Mouse (Mus musculus) bone marrow macrophage, adult 2 months (primary cell): Measurements from ENCODE around the gene Sfr1. TPM values are rescaled to one million over a fixed set of nuclear protein-coding genes. Genes with fewer than 3 reads are reported as not detected.
A peak's percentile ranks its signal among the peaks of the same experiment; 100 is the strongest.

Source experiments
- H3K27ac ChIP-seq: 2 replicates; pipeline ENCODE4 v1.5.1; 2012; ENCODE audit warnings: low read depth, low read length; ENCODE audit not compliant: insufficient read depth
- H3K4me1 ChIP-seq: 2 replicates; pipeline ENCODE4 v1.6.1; 2012; ENCODE audit warnings: low read length; ENCODE audit not compliant: control insufficient read depth, insufficient read depth
- H3K4me3 ChIP-seq: 2 replicates; pipeline ENCODE4 v1.5.1; 2012; ENCODE audit warnings: mild to moderate bottlenecking, low read length, moderate library complexity; ENCODE audit not compliant: insufficient read depth
- CTCF ChIP-seq: IDR thresholded peaks from 2 replicates; pipeline ENCODE4 v1.5.1; 2012; ENCODE audit warnings: low read depth, mild to moderate bottlenecking, low read length, moderate library complexity
- POLR2A ChIP-seq: IDR thresholded peaks from 2 replicates; pipeline ENCODE4 v1.6.1; 2012; ENCODE audit warnings: mild to moderate bottlenecking, low read depth, low read length, borderline replicate concordance
- polyA plus RNA-seq: library from polyadenylated mRNA; stranded (reverse); fragments of >200 nt; gene quantifications from 2 replicates; pipeline ENCODE4 v1.2.4, GENCODE M21; 2012; ENCODE audit not compliant: missing spikeins, insufficient read depth, insufficient read length

The Sfr1 gene
- polyA plus RNA-seq, 1 experiment: 105 TPM

DNA sequence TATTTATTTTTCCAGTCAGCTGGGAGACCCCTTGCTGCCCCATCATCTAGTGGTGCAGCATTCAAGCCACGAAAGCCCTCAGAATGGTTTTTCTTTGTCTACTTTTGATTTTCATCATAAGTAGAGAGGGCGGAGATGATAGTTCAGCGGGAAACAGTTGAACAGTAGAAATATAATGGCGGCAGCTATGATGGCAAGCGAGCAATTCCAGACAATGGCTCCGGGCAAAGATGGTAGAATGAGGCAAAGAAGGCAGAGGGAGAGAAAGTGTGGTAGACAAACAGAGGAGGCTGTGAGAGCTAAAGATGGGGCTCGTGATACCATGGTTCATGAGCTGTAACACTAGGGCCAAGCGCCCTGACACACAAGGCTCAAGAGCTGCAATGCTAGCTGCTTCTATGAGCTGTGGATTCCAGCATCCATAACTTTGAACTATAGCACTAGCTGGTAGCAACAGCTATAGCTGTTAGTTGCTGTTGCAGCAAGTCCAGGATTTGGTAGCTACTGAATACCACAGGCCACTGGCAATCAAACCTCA lies 25.6 kb upstream of the Sfr1 start:
- Histone ChIP-seq H3K4me3 (no peak overlapping the region), H3K4me1 (no peaks in the 10 kb centered on the region), H3K27ac (no peak overlapping the region)
- TF ChIP-seq POLR2A (no peak), CTCF (no peak)

- no peak overlapping the region for H3K27ac ChIP-seq
- no peak for TF ChIP-seq CTCF
- no peak for TF ChIP-seq POLR2A
Observed at GRCm38 (mm10) chr19:47710376-47710775, 21.1 kb upstream of the Sfr1 start.

GRCm38 (mm10) chr19:47713457-47713856 lies 18.0 kb upstream of the Sfr1 start:
- no peaks in the 10 kb centered on the region for H3K4me1 ChIP-seq
- TF ChIP-seq POLR2A (no peak), CTCF (no peak)
- H3K4me3 ChIP-seq: no peak overlapping the region
- no peak overlapping the region for H3K27ac ChIP-seq

More at GRCm38 (mm10) chr19:47710376-47710775, 21.1 kb upstream of the Sfr1 start:
- Histone ChIP-seq H3K4me3 (no peak overlapping the region), H3K4me1 (no peaks in the 10 kb centered on the region)

DNA sequence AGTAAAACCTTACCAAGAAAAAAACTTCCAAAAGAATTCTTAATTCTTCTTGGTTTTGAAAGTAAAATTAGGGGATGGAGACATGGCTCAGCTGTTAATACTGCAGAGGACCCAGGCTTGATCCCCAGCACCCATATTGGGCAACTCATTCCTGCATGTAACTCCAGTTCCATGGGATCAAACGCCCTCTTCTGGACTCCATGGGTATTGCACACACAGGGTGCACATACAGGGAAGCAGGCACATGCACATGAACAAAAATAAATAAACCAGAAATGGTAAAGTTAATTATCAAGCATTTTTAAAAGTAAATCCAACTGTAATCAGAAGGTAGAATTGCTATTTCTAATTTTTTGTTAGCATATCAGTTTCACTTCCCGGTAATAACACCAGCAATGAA lies 15.3 kb upstream of the Sfr1 start:
- Histone ChIP-seq H3K27ac (no peak overlapping the region), H3K4me3 (no peak overlapping the region), H3K4me1 (no peaks in the 10 kb centered on the region)
- TF ChIP-seq POLR2A (no peak), CTCF (no peak)

DNA sequence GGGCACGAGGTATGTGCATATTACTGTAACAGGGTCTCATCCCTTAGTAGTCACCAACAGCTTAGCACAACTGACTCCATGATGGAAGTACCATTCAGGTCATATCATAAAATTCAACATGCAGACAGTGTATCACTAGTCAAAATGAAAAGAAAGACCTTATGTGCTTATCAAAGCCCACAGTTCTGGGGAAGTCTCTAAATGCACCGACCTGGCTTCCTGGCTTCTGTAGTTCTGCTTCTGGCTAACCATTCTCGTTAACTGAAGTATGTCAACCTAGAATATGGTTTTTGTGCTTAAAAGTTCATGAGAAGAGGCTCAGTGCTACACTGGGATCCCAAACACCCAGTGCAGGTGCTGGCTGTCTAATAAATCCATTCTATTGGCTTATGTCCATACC lies 12.3 kb upstream of the Sfr1 start:
- H3K4me3 ChIP-seq: no peak overlapping the region
- no peak for TF ChIP-seq CTCF
- no peak for TF ChIP-seq POLR2A
- no peak overlapping the region for H3K27ac ChIP-seq
- H3K4me1 ChIP-seq: no peaks in the 10 kb centered on the region

- H3K27ac ChIP-seq: no peak overlapping the region
- no peaks in the 10 kb centered on the region for H3K4me1 ChIP-seq
- TF ChIP-seq POLR2A (no peak), CTCF (no peak)
- H3K4me3 ChIP-seq: no peak overlapping the region
Observed at GRCm38 (mm10) chr19:47722471-47722870, 9.0 kb upstream of the Sfr1 start.

DNA sequence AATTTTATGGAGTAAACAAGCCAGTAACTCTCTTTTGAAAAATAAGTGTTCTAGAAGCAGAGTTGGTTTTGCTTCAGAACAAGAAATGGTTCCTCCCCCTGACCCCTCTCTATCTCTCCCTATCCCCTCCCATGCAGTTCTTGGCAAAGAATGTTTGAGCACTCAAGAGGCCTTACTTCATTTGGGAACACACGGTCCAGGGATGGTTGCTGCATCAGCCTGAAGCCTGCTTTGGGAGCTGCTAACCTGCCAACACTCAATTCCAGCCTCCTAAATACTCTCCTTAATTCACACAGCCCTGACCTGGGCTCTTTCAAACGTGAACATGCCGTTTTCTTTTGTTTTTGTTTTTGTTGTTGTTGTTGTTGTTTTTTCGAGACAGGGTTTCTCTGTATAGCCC lies 6.6 kb upstream of the Sfr1 start:
- Histone ChIP-seq H3K4me1 (no peaks in the 10 kb centered on the region), H3K27ac (no peak overlapping the region), H3K4me3 (no peak overlapping the region)
- TF ChIP-seq CTCF (no peak), POLR2A (no peak)

DNA sequence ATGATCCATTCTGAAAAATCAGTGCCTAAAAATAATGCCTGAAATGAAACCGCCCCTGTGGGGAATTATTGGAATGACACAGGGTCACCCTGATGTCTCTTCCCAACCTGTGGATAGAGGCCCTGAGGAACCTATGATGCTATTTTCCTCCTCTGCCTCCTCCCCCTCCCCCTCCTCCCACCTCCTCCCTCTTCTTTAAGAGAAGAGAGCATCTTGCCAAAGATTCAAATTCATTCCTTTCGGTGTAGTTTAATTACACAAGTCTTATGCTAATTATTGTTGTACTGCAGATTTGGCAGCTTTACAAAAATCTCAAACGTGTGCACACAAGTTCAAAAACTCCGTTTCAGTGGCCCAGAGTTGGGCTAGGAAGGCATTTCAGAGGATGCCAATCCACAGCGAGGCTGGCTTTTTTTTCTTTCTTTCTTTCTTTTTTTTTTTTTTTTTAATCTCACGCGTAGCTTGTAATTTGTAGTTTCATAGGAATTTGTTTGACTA lies 5.8 kb upstream of the Sfr1 start:
- H3K4me1 ChIP-seq: no peaks in the 10 kb centered on the region
- no peak overlapping the region for H3K4me3 ChIP-seq
- TF ChIP-seq POLR2A (no peak), CTCF (no peak)
- H3K27ac ChIP-seq: no peak overlapping the region

DNA sequence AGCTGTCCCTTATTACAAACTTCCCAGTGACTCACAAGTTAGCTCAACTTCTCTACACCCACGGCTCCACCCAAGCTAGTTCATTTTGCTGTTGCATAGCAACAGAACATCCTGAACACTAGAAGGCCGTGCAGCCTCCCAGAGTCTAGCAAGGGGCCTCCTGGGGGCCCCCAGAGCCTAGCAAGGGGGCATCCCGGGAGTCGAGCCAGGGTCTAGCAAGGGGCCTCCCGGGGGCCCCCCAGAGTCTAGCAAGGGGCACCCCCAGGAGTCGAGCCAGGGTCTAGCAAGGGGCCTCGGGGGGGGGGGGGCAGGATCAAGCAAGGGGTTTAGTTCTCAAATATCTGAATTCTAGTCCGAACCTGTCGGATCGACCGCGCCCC lies 801 bp upstream of the Sfr1 start:
- TF ChIP-seq POLR2A (no peak), CTCF (no peak)
- H3K27ac ChIP-seq: peak overlapping the region; percentile 64

GRCm38 (mm10) chr19:47731931-47732330 lies 449 bp downstream of the Sfr1 start:
- peak overlapping the region; percentile 75 for H3K27ac ChIP-seq
- no peak for TF ChIP-seq POLR2A
- no peak for TF ChIP-seq CTCF
- H3K4me3 ChIP-seq: peak overlapping the region; percentile 98
- H3K4me1 ChIP-seq: peaks cover 2% of the 10 kb centered on the region; the same call in 1 of the 2 replicates

More for the DNA sequence above, 801 bp upstream of the Sfr1 start:
- H3K4me1 ChIP-seq: peaks cover 2% of the 10 kb centered on the region; the same call in 1 of the 2 replicates
- peak overlapping the region; percentile 57 for H3K4me3 ChIP-seq

- TF ChIP-seq CTCF (no peak), POLR2A (no peak)
- H3K27ac ChIP-seq: no peak overlapping the region
- no peaks in the 10 kb centered on the region for H3K4me1 ChIP-seq
- no peak overlapping the region for H3K4me3 ChIP-seq
Observed at GRCm38 (mm10) chr19:47747072-47747471, 15.6 kb downstream of the Sfr1 start.
